ENCODE assay signal across 8 mouse cellular contexts in genomic region chr11:62280675-62281600, GRCm38 (mm10). TPM values are rescaled to one million over a fixed set of nuclear protein-coding genes. Genes with fewer than 3 reads are reported as not detected.
DNase-seq lines count a peak whose midpoint lies in the region; ATAC-seq and TF ChIP-seq lines count a peak whose summit lies in the region.

TSS of gene Zswim7 (minus strand) at chr11:62281375.
TSS of gene Ttc19 (plus strand) at chr11:62281473.

- peak within 1 kb of the TSS; percentile 92 for H3K27ac ChIP-seq in hindbrain, embryonic 10.5 days
- H3K27ac ChIP-seq in lung, postnatal 0 days (ENCODE audit: low read length): peak within 1 kb of the TSS; percentile 93

- H3K27me3 ChIP-seq in hindbrain, embryonic 10.5 days (ENCODE audit: insufficient read depth, poor library complexity, severe bottlenecking): no peaks in the 10 kb centered on the region
- H3K27me3 ChIP-seq in lung, postnatal 0 days (replicated peaks; ENCODE audit: insufficient read depth, low read length): no peaks in the 10 kb centered on the region

- ATAC-seq in frontal cortex, adult (ENCODE audit: low TSS enrichment): peak; percentile 83
- peak; percentile 97 for ATAC-seq in lung, postnatal 0 days

- under 1% methylated on average over 67 of the region's 68 CpGs for WGBS in hindbrain, embryonic 10.5 days
- WGBS in lung, postnatal 0 days: under 1% methylated on average over 55 of the region's 68 CpGs

- peaks cover 15% of the 10 kb centered on the region for H3K4me1 ChIP-seq in hindbrain, embryonic 10.5 days (replicated peaks)
- H3K4me1 ChIP-seq in lung, postnatal 0 days (ENCODE audit: insufficient read depth, low read depth, low read length): peaks cover 4% of the 10 kb centered on the region; the same call in 1 of the 2 replicates

- H3K36me3 ChIP-seq in hindbrain, embryonic 10.5 days: peaks cover 24% of the 10 kb centered on the region
- 0 out of 2 replicates have a peak, but pooled peaks cover under 1% of the 10 kb centered on the region for H3K36me3 ChIP-seq in lung, postnatal 0 days (ENCODE audit: insufficient read depth, low read length)

- H3K4me2 ChIP-seq in lung, postnatal 0 days (replicated peaks; ENCODE audit: low read depth, low read length): peak within 1 kb of the TSS; percentile 79

- DNase-seq in MN1 (ENCODE audit: low spot score): peak; percentile 94
- DNase-seq in cerebellum, adult 9-10 months: peak; percentile 91
- peak; percentile 93 for DNase-seq in hindbrain, embryonic 10.5 days (ENCODE audit: low spot score)
- peak; percentile 91 for DNase-seq in layer of hippocampus, adult 9-11 months
- DNase-seq in lung, postnatal 0 days (ENCODE audit: low spot score): peak; percentile 95
- DNase-seq in ovary, postnatal 14 days (ENCODE audit: low spot score): peak; percentile 94
- DNase-seq in thymus, postnatal 14 days: peak; percentile 92

- peak; percentile 82 for TF ChIP-seq CTCF in lung, postnatal 0 days (IDR thresholded peaks at IDR 0.05)

- H3K4me3 ChIP-seq in hindbrain, embryonic 10.5 days: peak within 1 kb of the TSS; percentile 93
- H3K4me3 ChIP-seq in lung, postnatal 0 days (ENCODE audit: low read depth, low read length): peak within 1 kb of the TSS; percentile 90

- no peak for TF ChIP-seq EP300 in lung, postnatal 0 days (IDR thresholded peaks at IDR 0.05)

- no peaks in the 10 kb centered on the region for H3K9me3 ChIP-seq in hindbrain, embryonic 10.5 days
- H3K9me3 ChIP-seq in lung, postnatal 0 days (ENCODE audit: low read length): no peaks in the 10 kb centered on the region

- H3K9ac ChIP-seq in lung, postnatal 0 days (replicated peaks; ENCODE audit: low read depth): peak within 1 kb of the TSS; percentile 80

RNA-seq across cellular contexts. Expression of gene Zswim7, which starts in this region (rescaled TPM):
- 16.4 and 21.4 TPM in 2 replicates for polyA plus RNA-seq in hindbrain, embryonic 10.5 days (2016; fragmentation: Nextera tagmentation; extraction: Ambion mirVana)
- 15.5 and 20.9 TPM in 2 replicates for polyA plus RNA-seq in lung, postnatal 0 days (2015; fragmentation: Nextera tagmentation; extraction: Ambion mirVana)

RNA-seq across cellular contexts. Expression of gene Ttc19, which starts in this region (rescaled TPM):
- polyA plus RNA-seq in hindbrain, embryonic 10.5 days (2016; fragmentation: Nextera tagmentation; extraction: Ambion mirVana): 16.2 and 20.5 TPM in 2 replicates
- polyA plus RNA-seq in lung, postnatal 0 days (2015; fragmentation: Nextera tagmentation; extraction: Ambion mirVana): 10.1 and 11.4 TPM in 2 replicates

Comparison
In these comparisons a context has a peak if more than half of its experiments do, and no peak if none do; other contexts are left out.
1. Peak in every context shown above with its lines: DNase-seq, ATAC-seq, H3K4me3 ChIP-seq and H3K27ac ChIP-seq.